Mouse (Mus musculus) neural tube, embryonic 11.5 days (tissue): ENCODE results near the gene Esp4. TPM values are rescaled to one million over a fixed set of nuclear protein-coding genes. Genes with fewer than 3 reads are reported as not detected.
"Not testable (repeated sequence)": the region's sequence is repeated elsewhere in the genome, so short reads cannot be mapped to it uniquely, and the experiment has no call there.

Experiments used
- ATAC-seq: fragments of 200-750 bp; cut with Nextera tagmentation; 2 replicates; pipeline ENCODE4 v1.8.0; 2017; ENCODE audit warnings: moderate number of reproducible peaks, mild to moderate bottlenecking, moderate TSS enrichment, moderate library complexity; ENCODE audit not compliant: insufficient read depth, low FRiP score, low TSS enrichment
- DNase-seq: peaks from one replicate; pipeline ENCODE4 v3.0.0-alpha.2; 2015; ENCODE audit warnings: low spot score
- H3K27ac ChIP-seq: fragments of 300-500 bp; sonication (generic); 2 replicates; pipeline ENCODE4 v1.5.1; 2014; ENCODE audit warnings: low read depth, mild to moderate bottlenecking, low read length
- H3K27me3 ChIP-seq: fragments of 300-500 bp; sonication (generic); 2 replicates; pipeline ENCODE4 v1.6.1; 2014; ENCODE audit warnings: mild to moderate bottlenecking, low read length, mixed read lengths; ENCODE audit not compliant: control insufficient read depth, insufficient read depth
- H3K36me3 ChIP-seq: fragments of 300-500 bp; sonication (generic); 2 replicates; pipeline ENCODE4 v1.6.1; 2014; ENCODE audit warnings: mild to moderate bottlenecking, low read length, moderate library complexity, mixed read lengths; ENCODE audit not compliant: control insufficient read depth, insufficient read depth
- H3K4me1 ChIP-seq: fragments of 300-500 bp; sonication (generic); 2 replicates; pipeline ENCODE4 v1.6.1; 2014; ENCODE audit warnings: low read length, mixed read lengths; ENCODE audit not compliant: control insufficient read depth, insufficient read depth
- H3K4me2 ChIP-seq: fragments of 300-500 bp; sonication (generic); 2 replicates; pipeline ENCODE4 v1.6.1; 2014; ENCODE audit warnings: low read depth, mild to moderate bottlenecking, moderate library complexity
- H3K4me3 ChIP-seq: fragments of 300-500 bp; sonication (generic); 2 replicates; pipeline ENCODE4 v1.5.1; 2014; ENCODE audit warnings: low read depth, low read length
- H3K9ac ChIP-seq: fragments of 300-500 bp; sonication (generic); 2 replicates; pipeline ENCODE4 v1.6.1; 2014; ENCODE audit warnings: mild to moderate bottlenecking, low read length
- H3K9me3 ChIP-seq: fragments of 300-500 bp; sonication (generic); 2 replicates; pipeline ENCODE4 v1.6.1; 2016; ENCODE audit warnings: low read length; ENCODE audit not compliant: control insufficient read depth
- WGBS: fragments of 180-500 bp; shearing (Covaris S2); extraction: QIAGEN DNeasy Blood & Tissue Kit; methylation state at CpG from one replicate; pipeline ENCODE4 v1.1.7; 2014; 5-methylcytosine and 5-hydroxymethylcytosine counted together
- polyA plus RNA-seq: library from polyadenylated mRNA; unstranded; fragments of >200 nt; fragmentation: Nextera tagmentation; extraction: Ambion mirVana; gene quantifications from 2 replicates; pipeline ENCODE4 v1.2.1, GENCODE M21; 2014

Gene Esp4
- not detected in 2 replicates for polyA plus RNA-seq

GRCm38 (mm10) chr17:40598294-40598693 is at the start of gene Esp4:
TSS of gene Esp4 (plus strand) at chr17:40598594.
- Histone ChIP-seq H3K9me3 (no peaks in the 10 kb centered on the region), H3K36me3 (no peaks in the 10 kb centered on the region), H3K27ac (no peak within 1 kb of the TSS), H3K9ac (no peak within 1 kb of the TSS), H3K4me1 (no peaks in the 10 kb centered on the region), H3K27me3 (no peaks in the 10 kb centered on the region), H3K4me2 (no peak within 1 kb of the TSS), H3K4me3 (no peak within 1 kb of the TSS)
- ATAC-seq = no peak
- DNase-seq = no peak

GRCm38 (mm10) chr17:40553470-40553869 is 44.9 kb upstream of the Esp4 start:
- no peaks in the 10 kb centered on the region for H3K36me3 ChIP-seq
- H3K9me3 ChIP-seq = no peaks in the 10 kb centered on the region
- H3K4me2 ChIP-seq = no peak overlapping the region
- no peak overlapping the region for H3K9ac ChIP-seq
- no peaks in the 10 kb centered on the region for H3K4me1 ChIP-seq
- H3K27ac ChIP-seq = no peak overlapping the region
- DNase-seq (no peak), ATAC-seq (no peak)
- no peak overlapping the region for H3K4me3 ChIP-seq
- WGBS = 62% methylated on average over 1 of the region's 1 CpGs
- H3K27me3 ChIP-seq = no peaks in the 10 kb centered on the region

GRCm38 (mm10) chr17:40561207-40561606 is 37.2 kb upstream of the Esp4 start, which contains the start of gene Esp6:
TSS of gene Esp6 (plus strand) at chr17:40561507.
- 84% methylated on average over 5 of the region's 5 CpGs for WGBS

GRCm38 (mm10) chr17:40583906-40584305 is 14.5 kb upstream of the Esp4 start:
- H3K4me3 ChIP-seq, H3K4me1 ChIP-seq, ATAC-seq, H3K27ac ChIP-seq, H3K9ac ChIP-seq, H3K27me3 ChIP-seq, H3K9me3 ChIP-seq, DNase-seq, H3K4me2 ChIP-seq, H3K36me3 ChIP-seq: not testable (repeated sequence)
- 43% methylated on average over 6 of the region's 6 CpGs for WGBS

More at GRCm38 (mm10) chr17:40561207-40561606, 37.2 kb upstream of the Esp4 start, which contains the start of gene Esp6:
- Histone ChIP-seq H3K4me2 (no peak within 1 kb of the TSS), H3K4me1 (no peaks in the 10 kb centered on the region), H3K27ac (no peak within 1 kb of the TSS), H3K36me3 (no peaks in the 10 kb centered on the region), H3K27me3 (no peaks in the 10 kb centered on the region), H3K4me3 (no peak within 1 kb of the TSS), H3K9me3 (no peaks in the 10 kb centered on the region), H3K9ac (no peak within 1 kb of the TSS)
- ATAC-seq = no peak
- DNase-seq = no peak

GRCm38 (mm10) chr17:40591297-40591696 is 7.1 kb upstream of the Esp4 start:
- Histone ChIP-seq H3K36me3 (no peaks in the 10 kb centered on the region), H3K9me3 (no peaks in the 10 kb centered on the region), H3K4me1 (no peaks in the 10 kb centered on the region), H3K4me2 (no peak overlapping the region), H3K9ac (no peak overlapping the region), H3K27ac (no peak overlapping the region), H3K4me3 (no peak overlapping the region), H3K27me3 (no peaks in the 10 kb centered on the region)
- DNase-seq = no peak
- ATAC-seq = no peak

- H3K9me3 ChIP-seq, H3K27ac ChIP-seq, DNase-seq, H3K36me3 ChIP-seq, H3K4me3 ChIP-seq, H3K27me3 ChIP-seq, ATAC-seq, H3K9ac ChIP-seq, H3K4me1 ChIP-seq, H3K4me2 ChIP-seq: not testable (repeated sequence)
- WGBS = 100% methylated on average over 1 of the region's 1 CpGs
Measured at GRCm38 (mm10) chr17:40631775-40632174, 33.4 kb downstream of the Esp4 start, which contains the start of gene Esp3. TSS of gene Esp3 (plus strand) at chr17:40632075.

Other genes starting within 250 kb of the Esp4 start
- gene Esp8, start 78.6 kb upstream of the Esp4 start, polyA plus RNA-seq = not detected in 2 replicates
- not detected in 2 replicates for gene Esp6, start 37.1 kb upstream of the Esp4 start, polyA plus RNA-seq
- gene Esp3, start 33.5 kb downstream of the Esp4 start, polyA plus RNA-seq = not detected in 2 replicates
- gene Esp1, start 128.5 kb downstream of the Esp4 start, polyA plus RNA-seq = not detected in 2 replicates
- gene Crisp2, start 208.4 kb downstream of the Esp4 start, polyA plus RNA-seq = not detected in 2 replicates
- 4.4 and 6.9 TPM in 2 replicates for gene Rhag, start 212.5 kb downstream of the Esp4 start, polyA plus RNA-seq